Mouse (Mus musculus) telencephalon, adult 2 months (tissue): ENCODE measurements around the gene Abcb5.
"Not testable (repeated sequence)": the region's sequence is repeated elsewhere in the genome, so short reads cannot be mapped to it uniquely, and the experiment has no call there.

Experiments
- DNase-seq: peaks from one replicate; pipeline ENCODE4 v3.0.0-alpha.2; 2011; ENCODE audit warnings: low read depth, low spot score

The Abcb5 gene

DNA sequence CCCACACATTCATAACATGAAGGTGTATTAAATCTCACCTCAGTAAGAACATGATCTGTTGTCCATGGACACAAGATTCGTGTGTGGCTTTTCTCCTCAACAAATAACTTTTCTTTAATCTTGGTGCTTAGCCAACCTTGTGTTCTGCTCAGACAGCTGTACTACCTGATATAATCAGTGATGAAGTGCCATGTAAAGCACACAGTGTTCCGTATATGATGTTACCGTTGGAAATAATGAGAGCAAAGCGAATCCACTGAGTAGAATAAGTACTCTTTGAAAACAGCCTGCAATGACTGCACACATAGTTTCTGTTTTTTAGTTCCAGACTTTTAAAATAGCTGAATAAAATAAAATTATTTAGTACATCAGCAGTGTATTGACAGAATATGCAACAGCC is at the start of gene Abcb5:
Abcb5 (minus strand) TSS at position 101 of the 400 bp plus-strand sequence.
- no peak for DNase-seq

DNA sequence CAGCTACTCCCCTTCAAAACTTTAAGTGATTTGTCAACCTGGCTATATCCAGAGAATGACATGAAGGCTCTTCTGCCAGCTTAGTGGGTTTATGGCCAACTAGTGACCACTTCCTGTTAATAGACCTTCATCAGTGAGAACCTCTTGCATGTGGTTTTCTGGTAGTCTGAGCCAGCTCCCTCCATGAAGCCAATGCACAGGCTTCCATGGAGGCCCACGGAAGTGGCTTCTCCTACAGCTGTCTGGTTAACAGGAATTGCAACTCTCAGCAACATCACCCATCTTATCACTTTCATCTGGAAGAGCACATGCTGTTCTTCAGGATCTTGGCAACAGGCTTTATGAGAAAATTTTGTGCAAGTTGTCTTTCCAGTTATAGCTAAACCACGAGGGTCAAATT is 33.0 kb upstream of the Abcb5 start:
- no peak for DNase-seq

DNA sequence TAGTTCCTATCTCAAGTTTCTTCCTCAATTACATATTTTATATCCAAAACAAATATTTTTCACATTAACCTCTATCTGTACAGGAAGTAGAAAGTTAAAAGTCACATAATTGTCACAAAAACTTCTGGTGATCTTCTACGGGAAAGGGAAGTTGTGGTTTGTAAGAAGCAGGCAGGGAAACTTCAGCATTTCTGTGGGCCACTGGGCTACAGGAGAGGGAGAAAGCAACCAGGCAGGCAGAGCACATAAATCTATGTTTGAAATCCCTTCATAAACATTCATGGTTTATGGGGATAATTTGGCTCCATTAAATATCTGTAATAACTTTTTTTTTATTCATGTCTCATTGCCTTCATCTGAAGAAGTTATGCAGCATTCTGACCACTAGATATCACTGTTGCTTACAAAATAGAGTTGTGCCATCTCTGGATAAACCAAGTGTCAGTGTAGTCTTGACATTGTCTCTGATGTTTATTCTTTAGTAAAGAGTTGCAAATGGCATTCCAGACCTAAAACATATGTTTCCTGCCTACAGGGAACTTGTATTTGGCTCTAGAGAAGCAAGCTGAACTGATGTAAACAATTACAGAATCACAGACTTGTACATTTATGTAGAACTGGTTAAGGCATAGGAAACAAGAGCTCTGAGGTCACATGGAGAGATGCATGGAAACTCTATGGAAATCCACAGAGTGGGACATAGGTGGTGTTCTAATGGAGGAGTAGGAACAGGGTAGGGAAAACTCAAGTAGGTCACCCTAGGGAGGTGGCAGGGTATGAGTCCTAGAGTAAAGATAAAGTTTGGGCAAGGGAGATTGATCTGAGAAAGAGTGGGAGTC is 28.3 kb upstream of the Abcb5 start:
- peak; percentile 18 for DNase-seq

DNA sequence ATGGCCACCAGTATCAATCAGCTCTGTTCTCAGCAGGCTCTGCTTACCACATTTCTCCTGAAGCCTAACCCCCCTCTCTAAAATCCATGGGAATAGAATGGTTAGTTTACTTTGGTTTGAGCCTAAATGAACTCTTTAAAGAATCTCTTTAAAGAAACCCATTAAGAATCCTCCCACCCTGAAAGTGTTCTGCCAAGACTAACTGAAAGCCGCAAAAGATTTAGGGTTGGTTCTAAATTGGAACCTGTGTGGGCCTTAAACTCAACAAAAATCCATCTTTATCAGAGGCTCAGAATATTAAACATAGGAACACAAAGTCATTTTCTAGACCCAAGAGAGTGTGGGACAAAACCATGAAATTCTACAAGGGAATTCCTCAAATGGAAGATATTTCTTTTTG is 18.6 kb upstream of the Abcb5 start:
- peak; percentile 87 for DNase-seq

DNA sequence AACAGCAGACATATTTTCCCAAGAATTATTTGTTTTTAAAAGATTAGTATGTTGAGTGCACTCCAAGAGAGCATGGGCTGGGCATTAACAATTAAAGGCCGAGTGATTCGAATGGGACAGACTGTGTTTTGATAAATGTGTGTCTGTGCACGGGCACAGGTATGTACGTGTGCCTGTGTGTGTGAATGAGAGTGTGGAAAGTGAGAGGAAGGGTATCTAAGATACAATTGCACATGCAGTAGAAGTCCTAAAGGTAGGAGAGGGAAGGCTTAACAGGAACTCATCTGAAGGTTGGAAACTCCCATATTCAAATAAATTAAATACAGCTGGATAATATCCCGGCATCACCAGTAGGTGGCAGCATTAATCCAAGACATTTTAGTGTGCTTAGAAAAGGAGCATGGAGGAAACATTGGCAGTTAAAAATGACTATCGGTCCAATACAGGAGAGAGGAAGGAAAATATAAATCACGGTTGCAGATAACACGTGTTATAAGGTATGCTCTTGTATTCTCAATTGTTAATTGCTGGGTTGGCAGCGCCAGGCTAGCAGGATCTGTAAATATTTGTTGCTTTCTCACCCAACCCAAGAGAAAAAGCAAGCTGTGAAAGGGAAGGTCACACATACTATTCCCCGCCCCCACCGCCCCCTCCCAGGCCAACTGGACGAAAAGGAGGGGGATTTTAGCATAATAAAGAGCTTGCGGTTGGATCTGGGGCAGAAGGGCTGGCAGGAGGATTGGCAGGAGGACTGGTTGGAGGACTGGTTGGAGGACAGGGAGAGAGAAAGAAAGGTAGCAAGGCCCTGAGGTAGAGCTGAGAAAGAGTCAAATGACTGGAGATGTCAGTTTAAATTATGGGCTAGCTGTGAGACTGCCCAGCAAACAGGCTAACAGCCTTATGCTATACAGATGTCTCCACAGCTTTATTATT is 35.6 kb downstream of the Abcb5 start:
- peak; percentile 31 for DNase-seq

DNA sequence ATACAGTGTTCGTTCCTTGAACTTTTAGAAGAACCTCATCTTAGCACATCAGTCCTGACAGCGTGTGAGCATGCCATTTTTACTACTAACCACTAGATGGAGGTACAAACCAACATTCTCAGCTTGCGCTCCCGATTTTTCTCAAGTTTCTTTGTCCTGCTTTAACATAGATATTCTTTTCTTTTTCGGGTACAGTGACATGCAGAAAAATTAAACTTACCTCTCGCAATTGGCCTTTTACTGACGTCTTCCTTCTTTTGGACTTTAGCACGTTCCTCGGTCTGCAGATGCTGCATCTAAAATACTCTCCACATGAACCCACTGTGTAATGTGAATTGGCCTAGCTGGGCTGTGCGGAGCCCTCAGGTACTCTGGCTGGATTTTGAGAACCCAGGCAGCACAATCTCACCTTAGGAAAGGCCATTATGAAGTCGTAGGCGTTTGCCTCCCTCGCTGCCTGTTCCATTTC is 39.4 kb downstream of the Abcb5 start:
- peak; percentile 32 for DNase-seq

DNA sequence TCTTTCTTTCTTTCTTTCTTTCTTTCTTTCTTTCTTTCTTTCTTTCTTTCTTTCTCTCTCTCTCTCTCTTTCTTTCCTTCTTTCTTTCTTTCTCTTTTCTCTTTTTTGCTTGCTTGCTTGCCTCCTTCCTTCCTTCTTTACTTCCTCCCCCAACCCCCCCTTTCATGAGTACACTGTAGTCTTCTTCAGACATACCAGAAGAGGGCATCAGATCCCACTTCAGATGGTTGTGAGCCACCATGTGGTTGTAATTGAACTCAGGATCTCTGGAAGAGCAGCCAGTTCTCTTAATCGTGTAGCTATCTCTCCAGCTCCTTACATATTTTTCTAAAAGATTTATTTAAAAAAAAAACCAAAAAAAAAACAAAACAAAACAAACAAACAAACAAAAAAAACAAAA is 42.3 kb downstream of the Abcb5 start:
- DNase-seq: not testable (repeated sequence)

DNA sequence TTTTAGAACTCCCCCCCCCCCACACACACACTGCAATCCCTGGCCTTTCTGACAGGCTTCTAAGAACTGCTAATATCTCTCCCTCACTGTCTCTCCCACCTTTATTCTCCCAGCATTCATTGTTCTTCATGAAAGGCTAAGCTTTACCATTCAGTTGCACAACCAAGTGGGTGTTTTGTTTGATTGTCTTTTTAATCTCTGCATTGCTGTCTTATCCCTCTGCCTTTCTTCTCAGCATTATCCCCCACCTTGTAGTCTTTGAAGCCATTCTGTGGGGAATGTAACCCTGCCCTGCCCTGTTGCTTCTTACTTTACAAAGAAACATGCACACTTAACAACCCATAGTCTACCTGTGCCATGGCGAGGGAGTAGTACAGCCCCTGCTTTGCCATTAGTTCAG is 48.5 kb downstream of the Abcb5 start:
- no peak for DNase-seq

DNA sequence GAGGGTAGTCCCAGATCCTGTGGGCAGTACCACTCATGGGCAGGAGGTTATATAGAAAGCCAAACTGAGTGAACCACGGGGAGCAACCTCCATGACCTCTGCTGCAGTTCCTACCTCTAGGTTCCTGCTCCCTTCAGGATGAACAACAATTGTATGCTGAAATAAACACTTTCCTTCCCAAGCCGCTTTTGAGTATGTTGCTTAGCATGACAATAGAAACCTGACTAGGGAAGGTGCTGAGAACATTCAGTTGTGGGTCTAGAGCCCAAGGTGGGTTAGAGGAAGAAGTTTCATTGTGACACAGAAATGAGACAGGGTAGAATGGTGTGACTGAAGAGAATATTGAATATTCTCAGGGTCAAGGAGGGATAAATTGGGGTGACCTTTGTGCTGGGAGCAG is 55.9 kb downstream of the Abcb5 start:
- DNase-seq: no peak

DNA sequence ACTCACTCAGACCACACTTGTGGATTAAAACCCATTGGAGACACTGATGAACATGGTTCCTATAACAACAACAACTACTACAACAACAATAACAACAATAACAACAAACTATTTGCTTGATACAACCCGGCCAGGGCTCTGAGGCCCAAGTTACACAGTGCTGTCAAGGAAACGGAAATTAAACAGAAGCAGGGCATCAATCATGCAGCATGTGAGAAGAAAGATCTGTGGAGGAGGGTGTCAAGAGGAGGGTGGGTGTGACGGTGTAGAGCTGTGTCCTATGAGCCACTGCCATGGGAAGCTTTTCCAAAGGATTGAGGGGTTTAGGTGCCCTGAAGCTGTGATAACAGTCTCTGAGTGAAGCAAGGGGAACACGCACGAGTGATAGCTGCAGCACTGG is 64.0 kb downstream of the Abcb5 start:
- no peak for DNase-seq

DNA sequence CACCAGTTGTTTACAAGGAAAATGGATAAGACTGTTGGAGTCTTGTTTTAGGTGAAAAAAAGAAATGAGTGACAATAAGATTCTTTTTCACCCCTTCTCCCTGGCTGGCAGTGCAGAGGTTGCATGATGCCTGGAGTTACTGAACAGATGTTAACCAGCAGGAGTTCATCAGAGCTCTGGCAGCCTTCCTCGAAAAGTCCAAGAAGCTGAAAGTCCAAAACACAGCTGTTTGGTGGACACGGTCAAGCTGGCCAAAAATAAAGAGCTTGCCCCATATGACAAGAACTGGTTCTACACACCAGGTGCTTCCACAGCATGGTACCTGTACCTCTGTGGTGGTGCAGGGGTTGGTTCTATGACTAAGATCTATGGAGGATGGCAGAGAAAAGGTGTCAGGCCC is 78.3 kb downstream of the Abcb5 start:
- no peak for DNase-seq

DNA sequence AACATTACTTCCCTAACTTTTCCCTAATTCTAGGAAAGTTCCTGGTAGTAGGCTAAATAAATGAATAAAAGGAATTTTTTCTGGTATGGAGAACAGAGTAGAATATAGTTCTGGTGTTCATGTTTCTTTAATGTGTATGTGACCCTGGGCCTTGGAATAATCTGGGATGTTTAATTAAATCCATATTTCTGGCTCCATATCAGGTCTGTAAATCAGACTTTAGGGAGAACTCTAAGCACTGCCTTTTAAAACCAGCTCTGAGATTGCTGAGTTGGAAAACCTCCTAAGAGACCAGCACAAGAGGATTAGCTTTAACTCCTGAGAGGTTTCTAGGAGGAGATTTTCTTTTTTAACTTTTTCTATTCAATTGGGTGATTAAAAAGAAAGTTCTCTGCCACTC is 83.4 kb downstream of the Abcb5 start:
- DNase-seq: no peak

DNA sequence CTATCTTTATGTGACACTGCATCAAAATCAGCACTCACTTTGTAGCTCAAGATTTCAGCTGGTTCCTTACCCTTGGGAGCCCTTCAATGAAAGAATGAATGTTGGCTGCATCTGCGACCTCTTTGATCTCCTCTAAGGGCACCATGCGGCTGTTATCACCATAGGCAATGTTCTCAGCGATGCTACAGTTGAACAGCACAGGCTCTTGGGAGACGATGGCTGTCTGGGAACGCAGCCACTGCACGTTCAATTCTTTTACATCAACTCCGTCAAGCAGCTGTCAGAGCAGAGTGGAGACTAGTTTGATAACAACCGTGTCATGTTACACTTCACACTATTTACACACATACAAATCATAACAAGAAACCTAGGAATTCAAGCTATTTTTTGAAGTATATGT is 93.5 kb downstream of the Abcb5 start:
- no peak for DNase-seq

DNA sequence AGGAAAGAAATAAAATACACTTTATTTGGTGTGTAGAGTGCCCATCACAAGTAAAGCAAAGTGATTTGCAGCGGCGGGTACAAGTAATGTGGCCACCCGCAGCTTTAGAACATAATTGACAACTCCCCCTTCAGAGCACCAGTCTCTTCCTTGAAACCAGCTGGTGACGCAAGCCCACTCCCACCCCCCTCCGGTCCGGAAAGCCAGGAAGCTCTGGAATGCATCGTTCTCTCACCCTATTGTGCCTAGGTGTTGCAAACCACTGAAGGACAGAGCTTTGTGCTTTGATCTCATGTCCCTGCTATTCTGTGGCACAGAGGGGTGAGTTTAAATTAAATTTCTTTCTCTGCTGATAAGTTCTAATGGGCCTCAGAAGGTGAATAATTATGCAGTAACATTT is 110.1 kb downstream of the Abcb5 start:
- no peak for DNase-seq

DNA sequence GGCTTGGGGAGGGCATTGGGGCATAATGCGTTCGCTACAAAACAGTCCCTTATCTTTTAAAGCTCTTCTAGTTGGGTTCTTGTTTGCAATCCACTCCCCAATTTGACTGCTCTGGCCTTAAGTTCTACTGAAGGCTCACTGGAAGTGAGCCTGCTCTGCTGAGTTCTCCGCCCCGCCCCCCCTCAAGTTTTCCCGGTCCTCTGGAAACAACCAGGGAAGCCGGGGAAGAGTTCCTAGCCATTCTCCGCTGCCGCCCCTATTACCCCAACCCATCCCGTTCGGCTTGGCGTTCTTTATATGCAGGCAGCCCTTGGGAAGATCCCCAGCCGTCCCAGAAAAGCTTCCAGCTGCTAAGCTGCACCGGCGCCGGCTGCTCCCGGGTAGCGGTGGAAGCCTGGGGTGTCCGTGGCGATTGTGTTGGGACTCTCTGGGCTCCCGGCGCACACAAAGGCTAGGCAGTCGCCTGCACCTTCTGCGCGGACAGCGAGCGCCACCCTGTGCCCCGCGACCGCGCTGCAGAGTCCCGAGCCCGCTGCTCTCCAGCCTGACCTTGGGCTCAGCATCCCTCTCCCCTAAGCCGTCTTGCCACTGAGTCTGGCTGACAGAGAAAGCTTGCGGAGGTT is 111.3 kb downstream of the Abcb5 start:
- no peak for DNase-seq

DNA sequence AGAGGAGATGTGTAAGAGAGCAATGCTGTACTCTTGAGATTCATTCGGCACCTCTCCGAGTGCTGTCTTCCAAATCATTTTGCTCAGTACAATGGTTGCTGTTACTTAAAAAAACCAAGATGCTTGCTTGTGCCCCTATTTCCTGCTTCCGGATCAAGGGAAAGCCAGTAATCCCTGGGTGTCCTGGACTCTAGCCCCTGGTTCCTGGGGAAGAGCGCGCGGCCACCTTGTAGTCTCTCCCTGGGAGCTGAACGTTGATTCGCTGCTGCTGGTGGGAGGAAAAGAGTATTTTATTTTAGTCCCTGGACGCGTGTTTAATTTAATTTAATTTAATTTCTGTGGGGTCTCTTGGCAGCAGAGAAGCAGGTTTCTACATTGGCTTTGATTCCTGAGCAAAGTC is 111.8 kb downstream of the Abcb5 start:
- DNase-seq: no peak

DNA sequence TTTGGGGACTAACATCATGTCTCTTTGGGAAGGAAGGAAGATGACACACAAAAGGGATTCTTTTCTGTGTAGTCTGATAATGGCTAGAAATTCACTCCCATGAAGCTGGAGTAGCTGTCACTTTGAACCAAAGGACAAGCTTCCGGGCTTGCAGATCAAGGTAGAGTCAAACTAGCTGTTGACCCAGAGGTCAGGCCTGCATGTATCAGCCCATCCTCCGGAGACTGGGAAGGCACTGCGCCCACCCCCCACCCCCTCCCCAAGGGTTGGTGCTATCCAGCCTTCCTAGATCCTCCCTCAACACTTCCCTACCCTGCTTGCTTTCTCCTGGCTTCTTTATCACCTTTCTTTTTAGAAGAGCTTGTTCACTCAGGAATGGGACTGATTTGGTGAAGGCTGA is 112.9 kb downstream of the Abcb5 start:
- no peak for DNase-seq

DNA sequence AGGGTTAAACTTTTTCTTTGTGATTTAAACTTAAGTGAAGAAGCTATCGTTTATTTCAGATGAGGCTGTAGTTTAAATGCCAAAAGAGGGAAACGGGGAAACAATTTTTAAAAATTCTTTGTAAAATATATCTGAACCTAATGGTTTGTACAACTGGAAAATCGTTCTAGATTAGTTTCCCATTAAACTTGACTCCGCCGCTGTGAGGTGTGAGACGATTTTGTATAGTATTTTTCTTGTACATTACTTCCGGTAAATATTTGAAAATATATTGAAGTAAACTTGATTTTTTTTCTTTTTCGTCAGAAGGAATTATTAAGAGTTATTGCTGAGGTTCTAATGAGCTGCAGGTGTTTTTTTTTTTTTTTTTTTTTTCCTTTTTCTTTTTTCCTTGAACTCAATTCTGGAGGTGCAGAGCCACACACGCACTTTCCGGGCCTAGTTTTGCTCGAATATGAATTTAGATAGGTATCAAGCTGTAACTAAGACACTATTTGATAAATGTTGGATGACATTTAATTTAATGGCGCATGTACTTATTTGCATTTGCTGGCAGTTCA is 115.3 kb downstream of the Abcb5 start:
- no peak for DNase-seq

DNA sequence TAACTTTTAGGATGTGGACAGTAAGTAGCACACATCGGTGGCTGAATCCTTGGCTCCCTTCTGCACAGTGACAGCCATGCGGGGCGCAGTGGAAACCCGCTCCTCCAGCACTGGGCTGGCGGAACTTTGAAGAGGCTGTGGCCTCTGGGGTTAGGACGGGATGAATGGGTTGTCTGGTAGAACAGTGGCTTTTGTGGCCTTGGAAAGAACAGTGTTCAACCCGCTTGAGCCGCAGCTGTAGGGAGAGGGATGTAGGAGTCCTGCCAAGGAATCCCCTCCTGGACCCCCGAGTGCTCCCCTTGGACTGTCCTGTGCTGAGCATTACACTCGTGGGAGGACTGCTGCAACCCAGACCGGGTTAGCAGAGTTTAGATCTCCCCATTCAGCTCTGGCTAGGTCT is 116.2 kb downstream of the Abcb5 start:
- DNase-seq: no peak

DNA sequence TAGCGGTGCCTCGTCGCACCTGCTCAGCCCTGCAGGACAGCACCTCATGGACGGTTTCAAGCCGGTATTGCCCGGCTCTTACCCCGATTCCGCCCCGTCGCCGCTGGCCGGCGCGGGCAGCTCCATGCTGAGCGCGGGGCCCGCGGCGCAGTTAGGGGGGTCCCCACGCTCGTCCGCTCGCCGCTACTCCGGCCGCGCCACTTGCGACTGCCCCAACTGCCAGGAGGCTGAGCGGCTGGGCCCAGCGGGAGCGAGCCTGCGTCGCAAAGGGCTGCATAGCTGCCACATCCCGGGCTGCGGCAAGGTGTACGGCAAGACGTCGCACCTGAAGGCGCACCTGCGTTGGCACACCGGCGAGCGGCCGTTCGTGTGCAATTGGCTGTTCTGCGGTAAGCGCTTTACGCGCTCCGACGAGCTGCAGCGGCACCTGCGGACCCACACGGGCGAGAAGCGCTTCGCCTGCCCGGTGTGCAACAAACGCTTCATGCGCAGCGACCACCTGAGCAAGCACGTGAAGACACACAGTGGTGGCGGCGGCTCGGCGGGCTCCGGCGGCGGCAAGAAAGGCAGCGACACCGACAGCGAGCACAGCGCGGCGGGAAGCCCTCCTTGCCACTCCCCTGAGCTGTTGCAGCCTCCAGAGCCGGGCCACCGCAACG is 116.9 kb downstream of the Abcb5 start:
- DNase-seq: no peak

DNA sequence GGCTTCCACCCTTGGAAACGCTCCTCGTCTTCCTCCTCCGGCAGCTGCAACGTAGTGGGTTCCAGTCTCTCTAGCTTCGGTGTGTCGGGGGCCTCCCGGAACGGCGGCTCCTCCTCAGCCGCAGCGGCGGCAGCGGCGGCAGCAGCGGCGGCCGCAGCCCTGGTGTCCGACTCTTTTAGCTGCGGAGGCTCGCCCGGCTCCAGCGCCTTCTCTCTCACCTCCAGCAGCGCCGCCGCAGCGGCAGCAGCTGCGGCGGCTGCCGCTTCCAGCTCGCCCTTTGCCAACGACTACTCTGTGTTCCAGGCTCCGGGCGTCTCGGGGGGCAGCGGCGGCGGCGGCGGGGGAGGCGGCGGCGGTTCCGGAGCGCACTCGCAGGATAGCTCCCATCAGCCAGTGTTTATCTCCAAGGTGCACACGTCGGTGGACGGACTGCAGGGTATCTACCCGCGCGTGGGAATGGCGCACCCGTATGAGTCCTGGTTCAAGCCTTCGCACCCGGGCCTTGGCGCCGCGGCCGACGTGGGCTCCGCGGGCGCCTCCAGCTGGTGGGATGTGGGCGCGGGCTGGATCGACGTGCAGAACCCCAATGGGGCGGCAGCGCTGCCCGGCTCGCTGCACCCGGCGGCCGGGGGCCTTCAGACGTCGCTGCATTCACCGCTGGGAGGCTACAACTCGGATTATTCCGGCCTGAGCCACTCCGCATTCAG is 117.6 kb downstream of the Abcb5 start:
- no peak for DNase-seq
